In the genomic region with DNA sequence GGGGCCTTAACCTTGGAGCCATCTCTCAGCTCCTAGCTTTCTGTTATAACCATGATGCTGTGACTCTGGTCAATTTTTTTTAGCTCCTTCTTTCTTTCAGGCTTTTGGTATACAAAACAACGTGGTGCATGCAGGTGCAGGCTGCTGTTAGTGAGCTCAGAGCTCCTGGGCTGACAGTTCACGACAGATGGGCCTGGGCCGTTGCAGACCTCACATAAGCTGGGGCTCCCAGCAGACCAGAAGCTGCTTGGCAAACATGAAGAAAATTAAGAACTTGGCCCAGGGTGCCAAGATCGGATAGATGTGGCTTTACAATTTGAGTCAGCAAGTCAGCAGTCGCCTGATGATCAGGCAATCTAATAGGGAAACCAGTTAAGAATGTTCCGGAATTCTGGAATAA, we compare ENCODE assay signal across 25 mouse cellular contexts.
DNase-seq lines count a peak whose midpoint lies in the region; ATAC-seq and TF ChIP-seq lines count a peak whose summit lies in the region.
"Had no signal": no experiment of that assay in that cellular context is flagged by ENCODE, and none has a peak within 500 bp of the region (broad histone marks: within the 10 kb centered on the region; RNA-seq: fewer than 3 reads in every experiment).

No protein-coding gene starts in this region.

- ATAC-seq in hindbrain, embryonic 14.5 days (ENCODE audit: low FRiP score), result no peak
- ATAC-seq in hindbrain, postnatal 0 days, result no peak
- ATAC-seq in hindbrain, embryonic 11.5 days (ENCODE audit: low FRiP score), result no peak
- no peak for ATAC-seq in midbrain, embryonic 14.5 days (ENCODE audit: low FRiP score, low TSS enrichment)
- no peak for ATAC-seq in midbrain, embryonic 15.5 days (replicated peaks)
- ATAC-seq: activated CD4-positive, CD25-positive, alpha-beta regulatory T cell, adult 4 months; CD4-positive, CD25-positive, alpha-beta regulatory T cell, adult 4 months; forebrain, embryonic 13.5 days; forebrain, embryonic 15.5 days; Patski had no signal

- 75% methylated on average over 6 of the region's 6 CpGs for WGBS in hindbrain, embryonic 14.5 days
- WGBS in hindbrain, embryonic 10.5 days, result 86% methylated on average over 6 of the region's 6 CpGs
- 55% methylated on average over 6 of the region's 6 CpGs for WGBS in hindbrain, postnatal 0 days
- 87% methylated on average over 6 of the region's 6 CpGs for WGBS in hindbrain, embryonic 11.5 days
- WGBS in midbrain, embryonic 14.5 days, result 86% methylated on average over 6 of the region's 6 CpGs
- 85% methylated on average over 6 of the region's 6 CpGs for WGBS in midbrain, embryonic 15.5 days

- H3K27me3 ChIP-seq in hindbrain, embryonic 14.5 days (ENCODE audit: control insufficient read depth, insufficient read depth, low read length), result no peaks in the 10 kb centered on the region
- H3K27me3 ChIP-seq in hindbrain, embryonic 10.5 days (ENCODE audit: insufficient read depth, poor library complexity, severe bottlenecking), result no peaks in the 10 kb centered on the region
- no peaks in the 10 kb centered on the region for H3K27me3 ChIP-seq in hindbrain, postnatal 0 days (ENCODE audit: insufficient read depth, low read length)
- H3K27me3 ChIP-seq in hindbrain, embryonic 11.5 days (ENCODE audit: control insufficient read depth, insufficient read depth, low read length), result no peaks in the 10 kb centered on the region
- H3K27me3 ChIP-seq in midbrain, embryonic 14.5 days (ENCODE audit: control insufficient read depth, insufficient read depth, low read length), result no peaks in the 10 kb centered on the region
- no peaks in the 10 kb centered on the region for H3K27me3 ChIP-seq in midbrain, embryonic 15.5 days (replicated peaks)
- H3K27me3 ChIP-seq: CH12.LX; embryonic facial prominence, embryonic 12.5 days; forebrain, embryonic 13.5 days; forebrain, embryonic 15.5 days; Patski had no signal

- DNase-seq in cerebellum, postnatal 10 days, result peak; percentile 33 to 60
- DNase-seq in cerebellum, adult 9-10 months, result no peak
- DNase-seq in hindbrain, embryonic 14.5 days (ENCODE audit: low spot score), result no peak
- DNase-seq in hindbrain, embryonic 10.5 days (ENCODE audit: low spot score), result no peak
- DNase-seq in hindbrain, postnatal 0 days (ENCODE audit: low spot score), result peak; percentile 34
- DNase-seq in hindbrain, embryonic 11.5 days (ENCODE audit: low spot score), result no peak
- no peak for DNase-seq in midbrain, embryonic 14.5 days
- DNase-seq: adrenal gland, adult 8-10 months; adrenal gland, postnatal 14 days; adrenal gland, postnatal 36 days; B cell, adult 2 months; cerebellum, adult 11-12 months; cerebellum, adult 2 months; cerebellum, adult 9-11 months; cerebellum, postnatal 25 days had no signal

- no peak overlapping the region for H3K4me2 ChIP-seq in hindbrain, embryonic 14.5 days (replicated peaks)
- no peak overlapping the region for H3K4me2 ChIP-seq in hindbrain, postnatal 0 days (ENCODE audit: low read depth, low read length)
- no peak overlapping the region for H3K4me2 ChIP-seq in hindbrain, embryonic 11.5 days (replicated peaks; ENCODE audit: low read depth, low read length)
- H3K4me2 ChIP-seq in midbrain, embryonic 14.5 days (ENCODE audit: low read length), result no peak overlapping the region
- no peak overlapping the region for H3K4me2 ChIP-seq in midbrain, embryonic 15.5 days
- H3K4me2 ChIP-seq: embryonic facial prominence, embryonic 12.5 days; forebrain, embryonic 13.5 days; forebrain, embryonic 15.5 days had no signal

- no peaks in the 10 kb centered on the region for H3K36me3 ChIP-seq in hindbrain, embryonic 14.5 days (replicated peaks; ENCODE audit: control insufficient read depth, insufficient read depth)
- no peaks in the 10 kb centered on the region for H3K36me3 ChIP-seq in hindbrain, embryonic 10.5 days
- H3K36me3 ChIP-seq in hindbrain, postnatal 0 days (ENCODE audit: insufficient read depth, low read length), result no peaks in the 10 kb centered on the region
- no peaks in the 10 kb centered on the region for H3K36me3 ChIP-seq in hindbrain, embryonic 11.5 days (ENCODE audit: control insufficient read depth, insufficient read depth, low read length)
- no peaks in the 10 kb centered on the region for H3K36me3 ChIP-seq in midbrain, embryonic 14.5 days (ENCODE audit: control insufficient read depth, insufficient read depth, low read length)
- no peaks in the 10 kb centered on the region for H3K36me3 ChIP-seq in midbrain, embryonic 15.5 days (replicated peaks)
- H3K36me3 ChIP-seq: embryonic facial prominence, embryonic 10.5 days; embryonic facial prominence, embryonic 12.5 days; forebrain, embryonic 15.5 days; G1E had no signal

- no peak overlapping the region for H3K4me3 ChIP-seq in hindbrain, embryonic 14.5 days (replicated peaks; ENCODE audit: low read length)
- no peak overlapping the region for H3K4me3 ChIP-seq in hindbrain, embryonic 10.5 days
- H3K4me3 ChIP-seq in hindbrain, postnatal 0 days (ENCODE audit: low read length), result no peak overlapping the region
- H3K4me3 ChIP-seq in hindbrain, embryonic 11.5 days (ENCODE audit: low read depth, low read length), result no peak overlapping the region
- H3K4me3 ChIP-seq in midbrain, embryonic 14.5 days (replicated peaks; ENCODE audit: low read depth, low read length), result no peak overlapping the region
- no peak overlapping the region for H3K4me3 ChIP-seq in midbrain, embryonic 15.5 days
- H3K4me3 ChIP-seq: embryonic facial prominence, embryonic 10.5 days; embryonic facial prominence, embryonic 12.5 days; forebrain, embryonic 13.5 days; forebrain, embryonic 15.5 days had no signal

- no peaks in the 10 kb centered on the region; the same call in 1 of the 2 replicates for H3K4me1 ChIP-seq in hindbrain, embryonic 14.5 days (replicated peaks; ENCODE audit: control insufficient read depth, insufficient read depth, low read length)
- peaks cover 6% of the 10 kb centered on the region; the same call in 1 of the 2 replicates for H3K4me1 ChIP-seq in hindbrain, embryonic 10.5 days (replicated peaks)
- H3K4me1 ChIP-seq in hindbrain, postnatal 0 days (ENCODE audit: insufficient read depth, low read length), result no peaks in the 10 kb centered on the region
- H3K4me1 ChIP-seq in hindbrain, embryonic 11.5 days (replicated peaks; ENCODE audit: control insufficient read depth, insufficient read depth, low read length), result no peaks in the 10 kb centered on the region
- H3K4me1 ChIP-seq in midbrain, embryonic 14.5 days (ENCODE audit: control insufficient read depth, insufficient read depth, low read length), result no peaks in the 10 kb centered on the region; the same call in 1 of the 2 replicates
- peaks cover 7% of the 10 kb centered on the region; the same call in 1 of the 2 replicates for H3K4me1 ChIP-seq in midbrain, embryonic 15.5 days
- H3K4me1 ChIP-seq: embryonic facial prominence, embryonic 12.5 days; forebrain, embryonic 13.5 days; forebrain, embryonic 15.5 days had no signal

- H3K9me3 ChIP-seq in hindbrain, embryonic 14.5 days (ENCODE audit: control insufficient read depth, low read length), result no peaks in the 10 kb centered on the region
- 0 out of 2 replicates have a peak, but pooled peaks cover 3% of the 10 kb centered on the region for H3K9me3 ChIP-seq in hindbrain, embryonic 10.5 days
- H3K9me3 ChIP-seq in hindbrain, postnatal 0 days (ENCODE audit: low read length), result no peaks in the 10 kb centered on the region
- no peaks in the 10 kb centered on the region for H3K9me3 ChIP-seq in hindbrain, embryonic 11.5 days (ENCODE audit: control insufficient read depth, low read length)
- no peaks in the 10 kb centered on the region for H3K9me3 ChIP-seq in midbrain, embryonic 14.5 days (ENCODE audit: control insufficient read depth, low read length)
- no peaks in the 10 kb centered on the region for H3K9me3 ChIP-seq in midbrain, embryonic 15.5 days
- H3K9me3 ChIP-seq: embryonic facial prominence, embryonic 10.5 days; embryonic facial prominence, embryonic 12.5 days; forebrain, embryonic 13.5 days; forebrain, embryonic 15.5 days had no signal

- TF ChIP-seq CTCF in hindbrain, postnatal 0 days (IDR thresholded peaks at IDR 0.05; ENCODE audit: low read depth), result no peak

- H3K27ac ChIP-seq in hindbrain, embryonic 14.5 days, result peak overlapping the region; percentile 73
- H3K27ac ChIP-seq in hindbrain, embryonic 10.5 days, result no peak overlapping the region
- no peak overlapping the region for H3K27ac ChIP-seq in hindbrain, postnatal 0 days
- H3K27ac ChIP-seq in hindbrain, embryonic 11.5 days (ENCODE audit: low read depth, low read length), result no peak overlapping the region
- H3K27ac ChIP-seq in midbrain, embryonic 14.5 days (replicated peaks; ENCODE audit: low read depth, low read length), result peak overlapping the region; percentile 47
- no peak overlapping the region for H3K27ac ChIP-seq in midbrain, embryonic 15.5 days
- H3K27ac ChIP-seq: embryonic facial prominence, embryonic 10.5 days; embryonic facial prominence, embryonic 12.5 days; forebrain, embryonic 13.5 days; forebrain, embryonic 15.5 days had no signal

- no peak overlapping the region for H3K9ac ChIP-seq in hindbrain, embryonic 14.5 days
- H3K9ac ChIP-seq in hindbrain, postnatal 0 days (replicated peaks; ENCODE audit: low read length), result no peak overlapping the region
- no peak overlapping the region for H3K9ac ChIP-seq in hindbrain, embryonic 11.5 days (ENCODE audit: low read depth, low read length)
- H3K9ac ChIP-seq in midbrain, embryonic 14.5 days (replicated peaks; ENCODE audit: low read length), result no peak overlapping the region
- no peak overlapping the region for H3K9ac ChIP-seq in midbrain, embryonic 15.5 days
- H3K9ac ChIP-seq: embryonic facial prominence, embryonic 12.5 days; forebrain, embryonic 13.5 days; forebrain, embryonic 15.5 days had no signal

Comparison
In these comparisons a context has a peak if more than half of its experiments do, and no peak if none do; other contexts are left out.
1. DNase-seq: peak in cerebellum, postnatal 10 days (2 of 2) and hindbrain, postnatal 0 days (single experiment); none in cerebellum, adult 9-10 months (single experiment), hindbrain, embryonic 14.5 days (single experiment), hindbrain, embryonic 10.5 days (single experiment), hindbrain, embryonic 11.5 days (single experiment) and midbrain, embryonic 14.5 days (single experiment).
2. H3K27ac ChIP-seq: peak in hindbrain, embryonic 14.5 days (single experiment) and midbrain, embryonic 14.5 days (single experiment); none in hindbrain, embryonic 10.5 days (single experiment), hindbrain, postnatal 0 days (single experiment), hindbrain, embryonic 11.5 days (single experiment) and midbrain, embryonic 15.5 days (single experiment).